Mouse (Mus musculus): ENCODE measurements around the gene Tmem59l. TPM values are rescaled to one million over a fixed set of nuclear protein-coding genes. Genes with fewer than 3 reads are reported as not detected.

Gene Tmem59l
- total RNA-seq, 2 experiments from 2014 or later, result 217 to 225 TPM

- intact Hi-C loops (cut with DNase I), result no loop called here
- no peak for DNase-seq (ENCODE audit: low spot score in 2 of 2)
These were observed 5.8 kb upstream of the Tmem59l start, which contains the start of gene Crlf1 for GRCm38 (mm10) chr8:70492664-70493640. TSS of gene Crlf1 (plus strand) at chr8:70493158.

GRCm38 (mm10) chr8:70490880-70491495 is 3.8 kb upstream of the Tmem59l start:
- intact Hi-C loops (cut with DNase I), result no loop called here

GRCm38 (mm10) chr8:70490061-70490879 is 3.1 kb upstream of the Tmem59l start:
- intact Hi-C loops (cut with DNase I), result no loop called here
- DNase-seq (ENCODE audit: low spot score in 2 of 2), result no peak

More at GRCm38 (mm10) chr8:70490880-70491495, 3.8 kb upstream of the Tmem59l start:
- DNase-seq (ENCODE audit: low spot score in 2 of 2), result no peak

GRCm38 (mm10) chr8:70489576-70489975 is 2.4 kb upstream of the Tmem59l start:
- DNase-seq (ENCODE audit: low spot score in 2 of 2), result no peak
- intact Hi-C loops (cut with DNase I), result no loop called here

GRCm38 (mm10) chr8:70488931-70489470 is 1.8 kb upstream of the Tmem59l start:
- intact Hi-C loops (cut with DNase I), result no loop called here
- DNase-seq (ENCODE audit: low spot score in 2 of 2), result no peak

GRCm38 (mm10) chr8:70487993-70488796 is 1.0 kb upstream of the Tmem59l start:
- DNase-seq (ENCODE audit: low spot score in 2 of 2), result no peak
- intact Hi-C loops (cut with DNase I), result no loop called here

- DNase-seq (ENCODE audit: low spot score in 2 of 2), result no peak
- intact Hi-C loops (cut with DNase I), result no loop called here
These were observed 922 bp downstream of the Tmem59l start for GRCm38 (mm10) chr8:70486191-70486681.

GRCm38 (mm10) chr8:70482943-70483342 is 4.2 kb downstream of the Tmem59l start:
- intact Hi-C loops (cut with DNase I), result no loop called here
- DNase-seq (ENCODE audit: low spot score in 2 of 2), result no peak

- DNase-seq (ENCODE audit: low spot score in 2 of 2), result peak; percentile 71 to 94
These were observed 5.2 kb downstream of the Tmem59l start for GRCm38 (mm10) chr8:70481908-70482307.

GRCm38 (mm10) chr8:70477269-70477982 is 9.7 kb downstream of the Tmem59l start:
- intact Hi-C loops (cut with DNase I), result no loop called here
- DNase-seq (ENCODE audit: low spot score in 2 of 2), result no peak

More at GRCm38 (mm10) chr8:70481908-70482307, 5.2 kb downstream of the Tmem59l start:
- intact Hi-C loops (cut with DNase I), result no loop called here

GRCm38 (mm10) chr8:70476333-70477268 is 10.6 kb downstream of the Tmem59l start, which contains the start of gene Klhl26:
TSS of gene Klhl26 (minus strand) at chr8:70476968.
- intact Hi-C loops (cut with DNase I), result no loop called here
- peak; percentile 88 to 90 for DNase-seq (ENCODE audit: low spot score in 2 of 2)

GRCm38 (mm10) chr8:70471856-70472255 is 15.3 kb downstream of the Tmem59l start:
- intact Hi-C loops (cut with DNase I), result no loop called here
- DNase-seq (ENCODE audit: low spot score in 2 of 2), result no peak

GRCm38 (mm10) chr8:70469938-70470337 is 17.2 kb downstream of the Tmem59l start:
- DNase-seq (ENCODE audit: low spot score in 2 of 2), result no peak
- intact Hi-C loops (cut with DNase I), result no loop called here

GRCm38 (mm10) chr8:70469295-70469916 is 17.8 kb downstream of the Tmem59l start:
- intact Hi-C loops (cut with DNase I), result no loop called here
- no peak for DNase-seq (ENCODE audit: low spot score in 2 of 2)

GRCm38 (mm10) chr8:70468733-70469132 is 18.4 kb downstream of the Tmem59l start:
- no peak for DNase-seq (ENCODE audit: low spot score in 2 of 2)
- intact Hi-C loops (cut with DNase I), result no loop called here

- DNase-seq (ENCODE audit: low spot score in 2 of 2), result no peak
- intact Hi-C loops (cut with DNase I), result no loop called here
These were observed 19.3 kb downstream of the Tmem59l start for GRCm38 (mm10) chr8:70467907-70468306.

Measured in left cerebral cortex, postnatal 14 days (tissue).